ENCODE assay signal across 11 mouse cellular contexts in genomic region chr15:91319376-91319775, GRCm38 (mm10).
A peak's percentile ranks its signal among the peaks of the same experiment; 100 is the strongest.
DNase-seq lines count a peak whose midpoint lies in the region; TF ChIP-seq lines count a peak whose summit lies in the region.
"Had no signal": no experiment of that assay in that cellular context is flagged by ENCODE, and none has a peak within 500 bp of the region (broad histone marks: within the 10 kb centered on the region; RNA-seq: fewer than 3 reads in every experiment).

No protein-coding gene starts in this region.

- H3K36me3 ChIP-seq in liver, adult 2 months (ENCODE audit: control insufficient read depth, insufficient read depth, low read length) = no peaks in the 10 kb centered on the region
- H3K36me3 ChIP-seq in MEL (ENCODE audit: control insufficient read depth in 1 of 2, insufficient read depth in 2 of 2, low read length in 2 of 2) = no peaks in the 10 kb centered on the region
- H3K36me3 ChIP-seq in embryonic facial prominence, embryonic 10.5 days (replicated peaks) = no peaks in the 10 kb centered on the region
- H3K36me3 ChIP-seq: embryonic facial prominence, embryonic 13.5 days; intestine, embryonic 15.5 days; limb, embryonic 15.5 days had no signal

- no peak overlapping the region for H3K27ac ChIP-seq in gastrocnemius, adult 2 months
- H3K27ac ChIP-seq in liver, adult 2 months (replicated peaks; ENCODE audit: insufficient read depth, low read depth, low read length) = no peak overlapping the region
- no peak overlapping the region for H3K27ac ChIP-seq in MEL (ENCODE audit: control insufficient read depth, low read depth, low read length)
- no peak overlapping the region for H3K27ac ChIP-seq in embryonic facial prominence, embryonic 10.5 days (replicated peaks)
- H3K27ac ChIP-seq: embryonic facial prominence, embryonic 13.5 days; intestine, embryonic 15.5 days; limb, embryonic 15.5 days had no signal

- no peak for DNase-seq in gastrocnemius, adult 2 months
- DNase-seq in gastrocnemius, postnatal 25 days = no peak
- no peak for DNase-seq in liver, adult 2 months (ENCODE audit: extremely low read depth, low read depth, low spot score)
- DNase-seq in liver (no peak), MEL (ENCODE audit: low read depth, low spot score) (peak; percentile 1)
- peak; percentile 18 for DNase-seq in embryonic facial prominence, embryonic 10.5 days (ENCODE audit: low spot score)
- no peak for DNase-seq in gastrocnemius, adult 8-10 months (ENCODE audit: low spot score in 2 of 2)
- DNase-seq: thymus, postnatal 25 days had no signal

- no peak for TF ChIP-seq EP300 in MEL (IDR thresholded peaks at IDR 0.05; ENCODE audit: low read depth in 1 of 2, low read length in 2 of 2)

- H3K79me2 ChIP-seq in liver, adult 2 months (ENCODE audit: control insufficient read depth, insufficient read depth, low read length) = no peaks in the 10 kb centered on the region
- H3K79me2 ChIP-seq in MEL (ENCODE audit: control insufficient read depth, insufficient read depth, low read length, poor library complexity) = no peaks in the 10 kb centered on the region

- no peaks in the 10 kb centered on the region for H3K27me3 ChIP-seq in liver, adult 2 months (ENCODE audit: control insufficient read depth, insufficient read depth, low read length)
- no peaks in the 10 kb centered on the region for H3K27me3 ChIP-seq in MEL (ENCODE audit: control insufficient read depth in 1 of 2, insufficient read depth in 2 of 2, low read length in 2 of 2)
- H3K27me3 ChIP-seq in embryonic facial prominence, embryonic 10.5 days (replicated peaks; ENCODE audit: low read depth, poor library complexity, severe bottlenecking) = no peaks in the 10 kb centered on the region
- H3K27me3 ChIP-seq: embryonic facial prominence, embryonic 13.5 days; intestine, embryonic 15.5 days; limb, embryonic 15.5 days had no signal

- no peak for TF ChIP-seq RAD21 in MEL (IDR thresholded peaks at IDR 0.05; ENCODE audit: low read depth, low read length)

- no peak overlapping the region for H3K4me3 ChIP-seq in gastrocnemius, adult 2 months
- no peak overlapping the region for H3K4me3 ChIP-seq in liver, adult 2 months (ENCODE audit: insufficient read depth, low read depth, low read length)
- no peak overlapping the region for H3K4me3 ChIP-seq in MEL (ENCODE audit: control insufficient read depth in 1 of 2, insufficient read depth in 1 of 2, low read depth in 2 of 2, low read length in 2 of 2)
- H3K4me3 ChIP-seq in embryonic facial prominence, embryonic 10.5 days = no peak overlapping the region
- H3K4me3 ChIP-seq: embryonic facial prominence, embryonic 13.5 days; intestine, embryonic 15.5 days; limb, embryonic 15.5 days had no signal

- WGBS in liver, adult 2 months = 64% methylated on average over 3 of the region's 3 CpGs
- WGBS in embryonic facial prominence, embryonic 10.5 days = 68% methylated on average over 3 of the region's 3 CpGs

- no peak for TF ChIP-seq POLR2A in liver, adult 2 months (IDR thresholded peaks at IDR 0.05; ENCODE audit: extremely low read depth, insufficient read depth, low read length)
- TF ChIP-seq POLR2A in MEL (IDR thresholded peaks at IDR 0.05; ENCODE audit: control insufficient read depth in 1 of 2, insufficient read depth in 1 of 2, low read depth in 1 of 2, low read length in 2 of 2, poor library complexity in 1 of 2) = no peak

- H3K9me3 ChIP-seq in MEL (replicated peaks; ENCODE audit: insufficient read depth, low read length) = no peaks in the 10 kb centered on the region
- no peaks in the 10 kb centered on the region for H3K9me3 ChIP-seq in embryonic facial prominence, embryonic 10.5 days
- H3K9me3 ChIP-seq: embryonic facial prominence, embryonic 13.5 days; intestine, embryonic 15.5 days; limb, embryonic 15.5 days had no signal

- H3K4me1 ChIP-seq in liver, adult 2 months (ENCODE audit: control insufficient read depth, insufficient read depth, low read length) = no peaks in the 10 kb centered on the region
- no peaks in the 10 kb centered on the region for H3K4me1 ChIP-seq in MEL (ENCODE audit: control insufficient read depth in 1 of 2, insufficient read depth in 2 of 2, low read length in 2 of 2)
- peaks cover 2% of the 10 kb centered on the region; the same call in 1 of the 2 replicates for H3K4me1 ChIP-seq in embryonic facial prominence, embryonic 10.5 days
- H3K4me1 ChIP-seq: intestine, embryonic 15.5 days had no signal

- TF ChIP-seq CTCF in gastrocnemius, adult 2 months (IDR thresholded peaks at IDR 0.05) = peak; percentile 52
- TF ChIP-seq CTCF in liver, adult 2 months (IDR thresholded peaks at IDR 0.05; ENCODE audit: low read depth, low read length) = peak; percentile 50; the same call in 1 of the 2 replicates
- no peak; a peak in 1 of 6 replicates for TF ChIP-seq CTCF in MEL (IDR thresholded peaks at IDR 0.05 in 2 of 3, conservative IDR thresholded peaks at IDR 0.05 in 1 of 3; ENCODE audit: control insufficient read depth in 1 of 3, insufficient read depth in 1 of 3, low read depth in 2 of 3, low read length in 3 of 3, poor library complexity in 1 of 3, severe bottlenecking in 1 of 3)

- intact Hi-C loops in gastrocnemius, adult 2 months (cut with DNase I) = no loop called here

- no peak overlapping the region for H3K9ac ChIP-seq in liver, adult 2 months (ENCODE audit: low read depth, low read length)
- no peak overlapping the region for H3K9ac ChIP-seq in MEL (ENCODE audit: control insufficient read depth, low read depth, low read length, poor library complexity, severe bottlenecking)
- H3K9ac ChIP-seq: embryonic facial prominence, embryonic 13.5 days; intestine, embryonic 15.5 days; limb, embryonic 15.5 days had no signal

TF ChIP-seq in MEL, 35 proteins besides CTCF, POLR2A, EP300 and RAD21:
- TF ChIP-seq NELFE (IDR thresholded peaks at IDR 0.05; ENCODE audit: low read depth, low read length) (no peak), E2F4 (IDR thresholded peaks at IDR 0.05; ENCODE audit: borderline replicate concordance, low read depth, low read length) (no peak), POLR2AphosphoS2 (IDR thresholded peaks at IDR 0.05; ENCODE audit: low read length) (no peak), TCF12 (IDR thresholded peaks at IDR 0.05; ENCODE audit: low read depth, low read length) (no peak), HCFC1 (IDR thresholded peaks at IDR 0.05; ENCODE audit: low read depth, low read length) (no peak), UBTF (IDR thresholded peaks at IDR 0.05; ENCODE audit: borderline replicate concordance, insufficient read depth, low read depth, low read length) (no peak), MYB (IDR thresholded peaks at IDR 0.05; ENCODE audit: low read depth, low read length) (no peak), ZC3H11A (IDR thresholded peaks at IDR 0.05; ENCODE audit: low read depth, low read length) (no peak), NRF1 (IDR thresholded peaks at IDR 0.05; ENCODE audit: insufficient read depth, low read depth, low read length, poor library complexity, severe bottlenecking) (no peak), SIN3A (IDR thresholded peaks at IDR 0.05; ENCODE audit: low read length) (no peak), SMC3 (IDR thresholded peaks at IDR 0.05; ENCODE audit: low read depth, low read length) (no peak), MYC (IDR thresholded peaks at IDR 0.05; ENCODE audit: low read depth, low read length) (no peak), CHD1 (IDR thresholded peaks at IDR 0.05; ENCODE audit: low read depth, low read length) (no peak)

Comparison
In these comparisons a context has a peak if more than half of its experiments do, and no peak if none do; other contexts are left out.
1. DNase-seq: peak in MEL (single experiment) and embryonic facial prominence, embryonic 10.5 days (single experiment); none in gastrocnemius, adult 2 months (single experiment), gastrocnemius, postnatal 25 days (single experiment), liver, adult 2 months (single experiment), liver (single experiment) and gastrocnemius, adult 8-10 months (0 of 2).
2. CTCF ChIP-seq: peak in gastrocnemius, adult 2 months (single experiment) and liver, adult 2 months (single experiment); none in MEL (0 of 3).